Mouse (Mus musculus) stomach, postnatal 0 days (tissue): ENCODE measurements around the gene Abhd17b. TPM values are rescaled to one million over a fixed set of nuclear protein-coding genes. Genes with fewer than 3 reads are reported as not detected.

Source experiments
- ATAC-seq: fragments of 200-750 bp; cut with Nextera tagmentation; 2 replicates; pipeline ENCODE4 v1.8.0; 2017; ENCODE audit not compliant: low FRiP score, low TSS enrichment
- DNase-seq: peaks from one replicate; pipeline ENCODE4 v3.0.0-alpha.2; 2016; ENCODE audit warnings: low spot score
- H3K27ac ChIP-seq: fragments of 300-500 bp; sonication (generic); replicated peaks from 2 replicates; pipeline ENCODE4 v1.5.1; 2014; ENCODE audit warnings: mild to moderate bottlenecking, control low read depth
- H3K27me3 ChIP-seq: fragments of 300-500 bp; sonication (generic); 2 replicates; pipeline ENCODE4 v1.6.1; 2014; ENCODE audit warnings: low read length; ENCODE audit not compliant: control insufficient read depth, insufficient read depth
- H3K36me3 ChIP-seq: fragments of 300-500 bp; sonication (generic); 2 replicates; pipeline ENCODE4 v1.6.1; 2014; ENCODE audit warnings: low read length, mixed read lengths; ENCODE audit not compliant: control insufficient read depth, insufficient read depth
- H3K4me1 ChIP-seq: fragments of 300-500 bp; sonication (generic); replicated peaks from 2 replicates; pipeline ENCODE4 v1.6.1; 2014; ENCODE audit warnings: antibody characterized with exemption; ENCODE audit not compliant: control insufficient read depth, insufficient read depth
- H3K4me2 ChIP-seq: fragments of 300-500 bp; sonication (generic); replicated peaks from 2 replicates; pipeline ENCODE4 v1.6.1; 2014; ENCODE audit warnings: low read depth, mild to moderate bottlenecking, control low read depth, moderate library complexity
- H3K4me3 ChIP-seq: fragments of 300-500 bp; sonication (generic); 2 replicates; pipeline ENCODE4 v1.5.1; 2014; ENCODE audit warnings: low read depth, low read length, control low read depth
- H3K9ac ChIP-seq: fragments of 300-500 bp; sonication (generic); 2 replicates; pipeline ENCODE4 v1.6.1; 2014; ENCODE audit warnings: mild to moderate bottlenecking, low read length, control low read depth, mixed read lengths
- H3K9me3 ChIP-seq: fragments of 300-500 bp; sonication (generic); 2 replicates; pipeline ENCODE4 v1.6.1; 2016; ENCODE audit warnings: low read length; ENCODE audit not compliant: control insufficient read depth
- CTCF ChIP-seq: IDR thresholded peaks from 2 replicates; pipeline ENCODE4 v1.5.1; 2016; ENCODE audit warnings: antibody characterized with exemption, low read depth, mild to moderate bottlenecking, moderate library complexity
- EP300 ChIP-seq: optimal IDR thresholded peaks from 2 replicates; pipeline ENCODE3; 2016; ENCODE audit warnings: antibody characterized with exemption
- WGBS: fragments of 180-500 bp; shearing (Covaris S2); extraction: QIAGEN DNeasy Blood & Tissue Kit; methylation state at CpG from one replicate; pipeline ENCODE4 v1.1.7; 2014; 5-methylcytosine and 5-hydroxymethylcytosine counted together
- polyA plus RNA-seq: library from polyadenylated mRNA; unstranded; fragments of >200 nt; fragmentation: Nextera tagmentation; extraction: Ambion mirVana; gene quantifications from 2 replicates; pipeline ENCODE4 v1.2.1, GENCODE M21; 2015

Gene Abhd17b
- polyA plus RNA-seq, 1 experiment from 2014 or later = 19.3 TPM

GRCm38 (mm10) chr19:21643935-21644334, 9.1 kb upstream of the Abhd17b start:
- WGBS = 84% methylated on average over 1 of the region's 1 CpGs

GRCm38 (mm10) chr19:21645301-21645700, 7.7 kb upstream of the Abhd17b start:
- Histone ChIP-seq H3K4me2 (no peak overlapping the region), H3K4me3 (no peak overlapping the region), H3K27ac (peak overlapping the region; percentile 53; the same call in 1 of the 2 replicates), H3K27me3 (no peaks in the 10 kb centered on the region), H3K9me3 (no peaks in the 10 kb centered on the region), H3K36me3 (no peaks in the 10 kb centered on the region), H3K4me1 (no peaks in the 10 kb centered on the region), H3K9ac (no peak overlapping the region)
- 56% methylated on average over 4 of the region's 4 CpGs for WGBS
- DNase-seq (no peak), ATAC-seq (no peak)
- TF ChIP-seq EP300 (no peak), CTCF (no peak)

More at GRCm38 (mm10) chr19:21643935-21644334, 9.1 kb upstream of the Abhd17b start:
- no peak for DNase-seq
- Histone ChIP-seq H3K36me3 (no peaks in the 10 kb centered on the region), H3K27ac (no peak overlapping the region), H3K4me3 (no peak overlapping the region), H3K9ac (no peak overlapping the region), H3K4me1 (no peaks in the 10 kb centered on the region), H3K4me2 (no peak overlapping the region), H3K27me3 (no peaks in the 10 kb centered on the region), H3K9me3 (no peaks in the 10 kb centered on the region)
- ATAC-seq = no peak
- TF ChIP-seq EP300 (no peak), CTCF (no peak)

- WGBS = 56% methylated on average over 6 of the region's 6 CpGs
- Histone ChIP-seq H3K9ac (no peak overlapping the region), H3K27ac (peak overlapping the region; percentile 53), H3K36me3 (no peaks in the 10 kb centered on the region), H3K4me2 (no peak overlapping the region), H3K27me3 (no peaks in the 10 kb centered on the region), H3K4me3 (no peak overlapping the region), H3K4me1 (no peaks in the 10 kb centered on the region), H3K9me3 (no peaks in the 10 kb centered on the region)
- ATAC-seq (peak; percentile 81), DNase-seq (no peak)
- TF ChIP-seq EP300 (no peak), CTCF (no peak)
These were observed 6.8 kb upstream of the Abhd17b start for GRCm38 (mm10) chr19:21646142-21646541.

- no peak for ATAC-seq
- H3K4me1 ChIP-seq = peaks cover 3% of the 10 kb centered on the region; the same call in 1 of the 2 replicates
- DNase-seq = no peak
- H3K4me3 ChIP-seq = peak overlapping the region; percentile 92
- peak overlapping the region; percentile 77 for H3K4me2 ChIP-seq
- 22% methylated on average over 6 of the region's 6 CpGs for WGBS
- peak overlapping the region; percentile 94 for H3K9ac ChIP-seq
- no peaks in the 10 kb centered on the region for H3K36me3 ChIP-seq
- TF ChIP-seq CTCF (no peak), EP300 (no peak)
- peak overlapping the region; percentile 98 for H3K27ac ChIP-seq
- H3K27me3 ChIP-seq = no peaks in the 10 kb centered on the region
- H3K9me3 ChIP-seq = no peaks in the 10 kb centered on the region
These were observed 1.3 kb upstream of the Abhd17b start for GRCm38 (mm10) chr19:21651664-21652063.

GRCm38 (mm10) chr19:21652285-21653171, 457 bp upstream of the Abhd17b start, which contains the start of gene 1110059E24Rik:
TSS of gene 1110059E24Rik (minus strand) at chr19:21652976.
- Histone ChIP-seq H3K4me3 (peak within 1 kb of the TSS; percentile 92), H3K9ac (peak within 1 kb of the TSS; percentile 94), H3K36me3 (no peaks in the 10 kb centered on the region), H3K9me3 (no peaks in the 10 kb centered on the region), H3K27ac (peak within 1 kb of the TSS; percentile 98), H3K4me2 (peak within 1 kb of the TSS; percentile 77), H3K4me1 (peaks cover 3% of the 10 kb centered on the region; the same call in 1 of the 2 replicates), H3K27me3 (no peaks in the 10 kb centered on the region)
- ATAC-seq = peak; percentile 99
- TF ChIP-seq CTCF (no peak), EP300 (no peak)
- DNase-seq = peak; percentile 98
- WGBS = 5% methylated on average over 52 of the region's 52 CpGs

- Histone ChIP-seq H3K27me3 (no peaks in the 10 kb centered on the region), H3K4me2 (peak overlapping the region; percentile 77), H3K27ac (no peak overlapping the region), H3K4me3 (peak overlapping the region; percentile 92), H3K4me1 (peaks cover 3% of the 10 kb centered on the region; the same call in 1 of the 2 replicates), H3K9ac (no peak overlapping the region; the same call in 1 of the 2 replicates), H3K36me3 (no peaks in the 10 kb centered on the region), H3K9me3 (no peaks in the 10 kb centered on the region)
- DNase-seq (no peak), ATAC-seq (no peak)
- TF ChIP-seq CTCF = no peak
- no peak for TF ChIP-seq EP300
- 41% methylated on average over 7 of the region's 7 CpGs for WGBS
These were observed 1.8 kb downstream of the Abhd17b start for GRCm38 (mm10) chr19:21654788-21655187.
